Mouse (Mus musculus): ENCODE results near the gene Timp2. TPM values are rescaled to one million over a fixed set of nuclear protein-coding genes. Genes with fewer than 3 reads are reported as not detected.

The Timp2 gene
- polyA plus RNA-seq, 1 experiment from 2014 or later, result 30.9 TPM

DNA sequence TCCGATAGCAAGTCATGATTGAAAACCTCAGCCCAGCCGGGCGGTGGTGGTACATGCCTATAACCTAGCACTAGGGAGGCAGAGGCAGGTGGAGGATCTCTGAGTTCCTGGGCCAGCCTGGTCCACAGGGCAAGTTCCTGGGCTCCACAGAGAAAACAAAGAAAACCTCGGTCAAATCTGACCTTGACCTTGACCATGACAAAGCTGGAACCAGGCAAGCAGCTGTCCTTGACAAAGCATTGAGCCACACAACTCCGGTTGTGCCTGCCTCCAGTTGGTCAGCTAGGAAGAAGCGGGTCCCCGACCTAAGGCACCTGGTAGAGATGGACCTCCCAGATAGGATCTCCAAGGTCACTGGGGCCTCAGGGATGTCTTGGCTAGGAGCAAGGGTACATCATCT lies 99.2 kb downstream of the Timp2 start:
- Histone ChIP-seq H3K4me3 (ENCODE audit: low read length) (no peak overlapping the region), H3K9ac (ENCODE audit: low read depth, low read length) (no peak overlapping the region), H3K36me3 (ENCODE audit: control insufficient read depth, insufficient read depth, low read length) (peaks cover 26% of the 10 kb centered on the region), H3K9me3 (ENCODE audit: control insufficient read depth, low read length) (no peaks in the 10 kb centered on the region), H3K4me2 (ENCODE audit: low read depth, low read length) (no peak overlapping the region), H3K27me3 (replicated peaks; ENCODE audit: control insufficient read depth, insufficient read depth, low read length) (no peaks in the 10 kb centered on the region), H3K4me1 (ENCODE audit: control insufficient read depth, insufficient read depth, low read length) (peaks cover 16% of the 10 kb centered on the region), H3K27ac (ENCODE audit: low read length) (no peak overlapping the region)
- no peak for ATAC-seq
- 86% methylated on average over 7 of the region's 7 CpGs for WGBS

DNA sequence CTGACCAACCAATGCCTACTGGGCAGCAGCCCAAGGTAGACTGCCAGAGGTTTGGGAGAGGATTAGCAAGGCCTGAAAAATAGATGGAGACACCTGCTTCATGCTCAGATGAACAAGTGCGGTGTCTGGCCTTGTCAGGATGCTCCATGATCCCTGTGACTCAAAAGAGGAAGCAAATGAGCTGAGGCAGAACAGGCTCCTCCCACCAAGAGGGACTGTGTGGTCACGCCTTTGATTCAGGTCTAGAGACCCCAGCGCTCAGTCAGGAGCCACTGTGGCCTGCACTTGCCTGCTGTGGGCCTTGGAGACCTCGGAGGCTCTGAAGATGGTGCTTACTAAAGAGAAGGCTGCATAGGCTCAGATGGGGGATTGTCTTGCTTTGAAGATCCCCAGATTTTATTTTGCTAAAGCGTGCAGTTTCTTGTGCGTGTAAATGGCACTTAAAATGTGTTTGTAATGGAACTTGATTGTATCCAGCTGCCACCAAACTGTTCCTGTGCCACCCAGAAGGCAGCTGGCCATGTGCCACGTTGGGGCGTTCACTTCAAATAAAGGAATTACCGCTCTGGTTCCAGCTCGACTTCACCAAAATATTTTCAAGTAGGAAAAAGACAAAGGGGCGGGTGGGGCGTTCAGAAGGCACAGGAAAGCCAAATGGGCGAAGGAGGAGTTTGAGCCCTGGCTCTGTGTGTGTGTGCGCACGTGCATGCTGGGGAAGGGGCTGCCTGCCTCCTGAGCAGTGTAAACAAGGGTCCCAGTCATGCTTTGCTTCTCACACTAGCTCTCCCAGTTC lies 101.2 kb downstream of the Timp2 start:
- no peak overlapping the region for H3K4me2 ChIP-seq (ENCODE audit: low read depth, low read length)
- H3K27me3 ChIP-seq (replicated peaks; ENCODE audit: control insufficient read depth, insufficient read depth, low read length), result no peaks in the 10 kb centered on the region
- H3K4me1 ChIP-seq (ENCODE audit: control insufficient read depth, insufficient read depth, low read length), result peaks cover 16% of the 10 kb centered on the region
- ATAC-seq, result peak; percentile 48; the same call in 1 of the 2 replicates
- no peaks in the 10 kb centered on the region for H3K9me3 ChIP-seq (ENCODE audit: control insufficient read depth, low read length)
- H3K36me3 ChIP-seq (ENCODE audit: control insufficient read depth, insufficient read depth, low read length), result peaks cover 19% of the 10 kb centered on the region
- peak overlapping the region; percentile 75 for H3K27ac ChIP-seq (ENCODE audit: low read length)
- WGBS, result 42% methylated on average over 15 of the region's 15 CpGs
- H3K9ac ChIP-seq (ENCODE audit: low read depth, low read length), result peak overlapping the region; percentile 16; the same call in 1 of the 2 replicates
- no peak overlapping the region for H3K4me3 ChIP-seq (ENCODE audit: low read length)

DNA sequence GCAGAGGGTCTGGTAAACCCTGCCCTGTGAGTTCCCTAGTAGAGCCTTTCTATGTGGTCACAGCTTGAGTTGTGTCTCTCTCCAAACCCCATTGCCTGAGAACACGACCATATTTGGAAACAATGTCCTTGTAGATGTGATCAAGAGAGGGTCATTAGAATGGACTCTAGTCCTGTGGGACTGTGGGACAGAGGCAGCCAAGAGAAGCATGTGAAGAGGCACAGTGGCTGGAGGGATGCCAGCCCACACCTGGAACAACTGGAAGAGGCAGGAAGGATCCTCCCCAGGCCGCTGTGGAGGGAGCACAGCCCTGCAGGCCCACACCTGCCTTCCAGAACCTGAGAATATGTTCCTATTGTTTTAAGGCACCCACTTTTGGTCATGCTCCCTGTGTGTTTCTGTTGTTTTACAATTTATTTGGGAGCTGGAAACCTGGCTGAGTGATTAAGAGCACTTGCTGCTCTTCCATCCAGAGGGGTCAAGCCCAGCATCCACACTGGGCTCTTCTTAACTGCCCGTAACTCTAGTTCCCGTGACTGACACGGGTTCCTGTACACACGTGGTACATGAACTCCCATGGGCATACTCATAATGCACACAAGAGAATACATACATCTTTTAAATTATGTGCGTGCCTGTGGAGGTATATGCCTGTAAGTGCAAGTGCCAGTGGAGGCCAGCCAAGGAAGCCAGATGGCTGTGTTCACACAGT lies 101.9 kb downstream of the Timp2 start:
- Histone ChIP-seq H3K9me3 (ENCODE audit: control insufficient read depth, low read length) (no peaks in the 10 kb centered on the region), H3K4me2 (ENCODE audit: low read depth, low read length) (no peak overlapping the region), H3K9ac (ENCODE audit: low read depth, low read length) (no peak overlapping the region), H3K4me1 (ENCODE audit: control insufficient read depth, insufficient read depth, low read length) (peaks cover 21% of the 10 kb centered on the region), H3K27me3 (replicated peaks; ENCODE audit: control insufficient read depth, insufficient read depth, low read length) (no peaks in the 10 kb centered on the region), H3K27ac (ENCODE audit: low read length) (peak overlapping the region; percentile 75), H3K36me3 (ENCODE audit: control insufficient read depth, insufficient read depth, low read length) (peaks cover 12% of the 10 kb centered on the region), H3K4me3 (ENCODE audit: low read length) (no peak overlapping the region)
- no peak for ATAC-seq
- WGBS, result 86% methylated on average over 7 of the region's 7 CpGs

Other genes with a start within 250 kb of the Timp2 start
- 0.09 and 0.13 TPM in 2 replicates for gene Dnah17, start 225.1 kb downstream of the Timp2 start, polyA plus RNA-seq (2015; fragmentation: Nextera tagmentation; extraction: Ambion mirVana)
- 9.6 and 9.8 TPM in 2 replicates for gene Cyth1, start 107.1 kb downstream of the Timp2 start, polyA plus RNA-seq (2015; fragmentation: Nextera tagmentation; extraction: Ambion mirVana)
- gene Usp36, start 65.5 kb downstream of the Timp2 start, polyA plus RNA-seq (2015; fragmentation: Nextera tagmentation; extraction: Ambion mirVana), result 15.9 TPM in 2 replicates
- gene Cep295nl, start 13.2 kb downstream of the Timp2 start, polyA plus RNA-seq (2015; fragmentation: Nextera tagmentation; extraction: Ambion mirVana), result 0.20 and 0.24 TPM in 2 replicates
- 226 and 234 TPM in 2 replicates for gene Lgals3bp, start 46.4 kb upstream of the Timp2 start, polyA plus RNA-seq (2015; fragmentation: Nextera tagmentation; extraction: Ambion mirVana)
- gene Cant1, start 63.3 kb upstream of the Timp2 start, polyA plus RNA-seq (2015; fragmentation: Nextera tagmentation; extraction: Ambion mirVana), result 38.7 and 44.1 TPM in 2 replicates
- gene C1qtnf1, start 72.5 kb upstream of the Timp2 start, polyA plus RNA-seq (2015; fragmentation: Nextera tagmentation; extraction: Ambion mirVana), result 7.1 and 7.3 TPM in 2 replicates
- 13.5 and 17.8 TPM in 2 replicates for gene Engase, start 121.1 kb upstream of the Timp2 start, polyA plus RNA-seq (2015; fragmentation: Nextera tagmentation; extraction: Ambion mirVana)